Mouse (Mus musculus) lung, postnatal 25 days (tissue): ENCODE measurements at regions not wholly inside any gene's neighbourhood (a gene's known extent, or its start where the extent isn't known, plus 50 kb on each side); places are given as distances from the start of the nearest gene placed in this dataset.

Source experiments
- DNase-seq: peaks from one replicate; pipeline ENCODE4 v3.0.0; 2022; ENCODE audit warnings: low spot score

GRCm38 (mm10) chr13:51337931-51338330 is 70.5 kb upstream of the S1pr3 start:
- DNase-seq = no peak

- no peak for DNase-seq
These were observed 63.1 kb upstream of the S1pr3 start for GRCm38 (mm10) chr13:51345321-51345720.

GRCm38 (mm10) chr13:51345839-51346550 is 62.4 kb upstream of the S1pr3 start:
- peak; percentile 25 for DNase-seq

GRCm38 (mm10) chr13:51348707-51349106 is 59.7 kb upstream of the S1pr3 start:
- no peak for DNase-seq

DNA sequence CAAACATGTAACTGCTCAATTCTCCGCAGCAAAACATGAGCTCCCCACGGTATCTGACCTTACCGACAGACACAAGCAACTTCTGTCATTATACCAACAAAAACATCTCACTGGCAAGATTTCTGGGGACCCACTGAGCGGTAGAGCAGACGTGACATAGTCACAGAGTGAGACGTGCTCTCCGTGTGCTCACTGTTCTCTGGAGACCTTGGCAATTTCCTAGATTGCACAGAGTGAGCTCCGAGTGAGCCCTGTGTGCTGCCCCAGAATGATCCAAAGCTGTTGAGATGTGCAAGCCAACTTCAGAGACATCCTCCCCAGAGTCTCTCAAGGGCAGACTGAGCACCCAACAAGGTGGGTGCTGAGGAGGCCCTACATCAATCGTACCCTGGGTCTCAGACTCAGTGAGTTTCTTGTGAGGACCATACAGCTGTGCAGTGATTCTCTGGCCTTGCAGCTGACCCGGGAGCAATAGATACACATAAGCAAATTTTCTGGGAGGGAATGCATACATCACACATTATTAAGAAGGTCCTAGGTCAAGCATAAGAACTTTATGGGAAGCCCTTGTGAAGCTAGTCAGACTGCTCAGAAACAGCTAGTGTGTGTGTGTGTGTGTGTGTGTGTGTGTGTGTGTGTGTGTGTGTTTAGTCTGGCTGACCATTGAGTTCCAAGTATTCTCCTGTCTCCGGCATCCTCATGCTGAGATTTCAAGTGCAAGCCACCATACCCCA is 58.5 kb upstream of the S1pr3 start:
- no peak for DNase-seq

DNA sequence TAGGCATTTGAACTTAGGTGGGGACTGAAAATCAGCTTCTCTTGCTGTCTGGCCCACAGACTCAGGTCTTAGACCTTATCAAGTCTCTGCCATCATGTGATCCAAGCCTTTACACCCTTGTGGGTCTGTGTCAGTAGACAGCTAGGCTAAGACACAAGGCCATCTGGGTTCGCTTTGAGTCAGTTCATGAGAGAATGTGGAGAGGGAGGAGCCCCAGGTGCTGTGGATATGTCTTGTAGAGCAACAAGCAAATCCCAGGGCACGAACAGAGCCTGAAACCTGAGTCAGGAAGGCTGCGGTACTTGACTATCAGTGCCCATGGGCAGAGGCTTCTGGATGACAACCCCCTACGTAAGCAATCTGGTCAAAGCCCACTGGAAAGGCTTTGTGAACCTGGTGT is 55.6 kb upstream of the S1pr3 start:
- no peak for DNase-seq

DNA sequence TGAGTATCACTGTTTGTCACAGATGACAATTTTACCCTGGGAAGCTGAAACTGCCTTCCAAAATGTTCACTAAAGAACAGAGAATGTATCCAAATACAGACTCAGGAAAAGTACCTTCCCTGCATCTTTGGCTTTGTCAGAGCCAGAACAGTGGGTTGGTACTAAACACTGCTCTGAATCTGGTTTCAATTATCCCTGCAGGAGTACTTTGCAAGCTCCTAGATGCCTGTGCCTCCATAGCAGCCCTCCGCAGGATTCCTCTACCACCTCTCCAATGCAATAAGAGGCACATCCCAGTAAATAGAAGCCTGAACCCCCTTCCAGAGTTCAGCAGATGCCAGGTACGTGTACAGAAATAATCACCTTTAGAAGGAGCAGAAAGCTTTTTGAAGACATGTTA is 52.9 kb upstream of the S1pr3 start:
- no peak for DNase-seq
